Mouse (Mus musculus) mouse trophoblast stem cell (cell line): Measurements from ENCODE around the gene Rasgrf1.

Experiments
- in situ Hi-C, 2 experiments: fragments of 300-500 bp; cut with MseI, MboI; formaldehyde crosslinking; loops; 2 replicates in 1 of 2; 3 replicates in 1 of 2; pipeline ENCODE4 v1.15.1; 2025

Rasgrf1 gene

DNA sequence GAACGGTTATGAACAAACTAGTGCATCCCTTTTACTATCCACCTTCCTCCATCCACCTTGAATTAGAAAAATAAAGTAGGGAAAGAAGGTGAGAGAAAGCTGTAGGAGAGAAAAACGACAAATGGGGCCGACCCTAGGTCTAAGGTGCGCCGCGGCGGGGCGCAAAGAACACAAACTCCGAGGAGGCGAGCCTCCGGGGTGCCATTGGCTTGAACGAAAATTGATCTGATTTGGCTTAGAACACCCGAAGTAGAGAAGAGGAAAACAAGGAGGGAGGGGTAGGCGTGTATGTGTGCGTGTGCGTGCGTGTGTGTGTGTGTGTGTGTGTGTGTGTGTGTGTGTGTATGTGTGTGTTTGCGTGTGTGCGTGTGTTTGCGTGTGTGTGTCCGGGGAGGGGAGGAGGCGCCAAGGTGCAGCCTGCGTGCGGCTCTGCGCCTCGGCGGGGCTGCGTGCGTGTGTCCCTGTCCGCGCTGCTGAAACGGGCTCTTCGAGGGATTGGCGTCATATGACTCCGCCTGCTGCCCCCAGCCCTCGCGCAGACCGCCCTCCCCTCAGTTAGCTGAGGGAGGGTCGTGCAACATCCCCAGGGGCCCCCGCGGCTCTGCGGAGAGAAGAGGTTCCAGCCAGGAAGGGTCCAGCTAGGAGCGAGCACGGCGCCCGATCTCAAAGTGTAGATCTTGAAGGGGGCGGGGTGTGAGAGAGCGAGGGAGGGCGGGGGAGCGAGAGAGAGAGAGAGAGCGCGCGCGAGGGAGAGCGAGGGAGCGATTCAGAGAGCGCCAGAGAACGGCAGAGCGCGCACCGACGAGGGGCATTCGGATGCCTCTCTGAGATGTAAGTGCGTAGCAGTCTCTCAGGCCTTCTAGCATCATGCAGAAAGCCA is at the start of gene Rasgrf1:
Gene Rasgrf1 (plus strand): TSS at position 778 of the 880 bp plus-strand sequence.
- in situ Hi-C loops, result no loop called here

DNA sequence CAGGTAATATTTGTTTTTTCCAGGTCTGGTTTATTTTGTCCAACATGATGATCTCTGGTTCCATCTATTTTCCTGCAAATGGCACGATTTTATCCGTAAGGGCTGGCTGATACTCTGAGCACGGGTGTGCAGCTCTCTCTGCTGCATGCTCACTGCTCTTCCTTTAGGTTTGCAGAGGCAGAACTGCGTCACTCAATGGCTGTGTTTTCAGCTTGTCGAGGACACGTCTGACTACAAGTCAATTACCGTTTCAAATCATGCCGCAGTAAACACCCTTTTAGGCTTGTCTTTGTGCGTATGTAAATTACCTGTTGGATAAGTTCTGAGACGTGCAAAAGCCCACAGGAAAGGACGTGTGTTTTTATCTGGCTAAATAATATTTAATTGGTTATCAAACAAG is 49.6 kb upstream of the Rasgrf1 start:
- in situ Hi-C loops, result no loop called here

DNA sequence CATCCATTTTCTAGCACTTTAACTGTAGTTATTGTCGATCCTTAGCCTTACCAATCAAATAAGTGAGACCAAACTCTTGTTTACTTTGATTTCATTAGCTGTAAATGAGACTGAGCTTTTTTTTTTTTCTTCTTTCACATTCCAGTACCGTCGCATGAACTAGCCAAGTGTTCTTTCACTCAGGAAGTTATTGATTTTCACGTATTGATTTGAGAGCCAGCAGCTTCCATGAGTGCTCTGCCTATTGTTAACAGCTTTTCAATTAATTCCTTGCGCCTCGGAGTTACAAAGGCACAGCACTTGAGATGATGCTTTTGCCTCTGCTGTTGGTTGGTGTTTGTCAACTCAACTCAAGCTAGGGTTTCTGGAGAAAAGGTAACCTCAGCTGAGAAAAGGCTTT is 49.1 kb upstream of the Rasgrf1 start:
- in situ Hi-C loops, result no loop called here

DNA sequence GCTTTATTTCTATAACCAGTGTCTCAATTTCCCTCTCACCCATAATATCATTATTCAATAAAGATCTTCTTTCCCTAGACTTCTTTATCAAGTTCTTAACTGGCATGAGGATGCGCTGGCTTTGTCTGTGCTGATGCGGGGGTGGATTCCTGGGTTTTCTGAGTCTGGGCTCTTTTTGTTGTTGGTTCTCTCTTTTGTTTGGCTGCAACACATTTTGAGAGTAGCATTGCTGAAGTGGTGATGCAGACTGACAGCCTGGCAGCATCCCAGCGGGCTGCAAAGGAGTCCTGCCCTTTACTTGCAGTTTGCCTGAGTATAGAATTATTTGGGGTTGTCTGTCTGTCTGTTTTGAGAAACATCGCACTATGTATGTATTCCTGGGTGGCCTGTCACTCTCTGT is 42.6 kb upstream of the Rasgrf1 start:
- in situ Hi-C loops, result no loop called here

DNA sequence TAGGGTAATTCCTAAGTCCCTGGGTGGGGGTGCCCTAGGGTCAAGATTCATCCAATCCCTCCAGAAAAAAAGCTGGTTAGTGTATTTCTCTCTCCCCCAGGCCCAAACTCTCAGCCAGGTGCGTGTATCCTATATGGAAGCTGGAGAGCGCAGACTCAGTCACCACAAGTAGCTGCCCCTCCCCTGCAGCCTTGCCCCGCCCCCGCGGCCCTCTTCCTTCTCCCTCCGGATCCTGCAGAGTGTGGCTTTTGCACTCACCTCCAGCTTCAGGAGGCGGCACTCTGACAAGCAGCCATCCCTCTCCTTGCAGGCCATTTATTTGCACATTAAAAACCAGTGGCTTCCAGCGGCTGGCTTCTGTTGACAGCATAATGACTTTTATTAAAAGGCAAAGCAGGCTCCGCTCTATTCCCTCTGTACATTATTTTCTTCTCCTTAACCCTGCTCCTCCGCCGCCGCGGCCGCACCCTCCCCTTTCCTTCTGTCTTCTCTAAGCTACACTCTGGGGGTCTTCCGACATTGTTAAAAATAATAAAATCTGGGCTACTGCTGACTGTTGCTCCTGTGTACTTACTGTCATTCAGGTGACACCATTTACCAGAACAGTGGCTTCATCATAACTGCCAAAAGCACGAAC is 41.5 kb upstream of the Rasgrf1 start:
- in situ Hi-C loops, result no loop called here

DNA sequence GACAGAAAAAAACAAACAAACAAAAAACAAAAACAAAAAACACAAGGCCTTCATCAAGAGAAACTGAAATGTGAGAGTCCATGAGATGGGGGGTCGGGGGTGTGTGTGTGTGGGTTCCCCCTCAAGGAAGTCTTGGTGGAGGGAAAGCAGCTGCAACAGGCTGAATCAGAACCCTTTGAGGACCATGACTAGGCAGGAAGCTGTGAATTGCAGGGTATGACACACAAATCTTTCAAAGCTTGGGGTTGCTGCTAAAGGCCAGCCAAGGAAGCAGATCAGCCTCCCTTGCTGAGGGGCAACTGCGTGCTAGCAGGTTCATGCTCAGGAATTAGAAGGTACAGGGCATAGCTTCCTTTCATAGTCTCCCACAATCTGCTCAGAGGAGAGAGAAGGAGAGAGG is 40.1 kb upstream of the Rasgrf1 start:
- in situ Hi-C loops, result no loop called here

DNA sequence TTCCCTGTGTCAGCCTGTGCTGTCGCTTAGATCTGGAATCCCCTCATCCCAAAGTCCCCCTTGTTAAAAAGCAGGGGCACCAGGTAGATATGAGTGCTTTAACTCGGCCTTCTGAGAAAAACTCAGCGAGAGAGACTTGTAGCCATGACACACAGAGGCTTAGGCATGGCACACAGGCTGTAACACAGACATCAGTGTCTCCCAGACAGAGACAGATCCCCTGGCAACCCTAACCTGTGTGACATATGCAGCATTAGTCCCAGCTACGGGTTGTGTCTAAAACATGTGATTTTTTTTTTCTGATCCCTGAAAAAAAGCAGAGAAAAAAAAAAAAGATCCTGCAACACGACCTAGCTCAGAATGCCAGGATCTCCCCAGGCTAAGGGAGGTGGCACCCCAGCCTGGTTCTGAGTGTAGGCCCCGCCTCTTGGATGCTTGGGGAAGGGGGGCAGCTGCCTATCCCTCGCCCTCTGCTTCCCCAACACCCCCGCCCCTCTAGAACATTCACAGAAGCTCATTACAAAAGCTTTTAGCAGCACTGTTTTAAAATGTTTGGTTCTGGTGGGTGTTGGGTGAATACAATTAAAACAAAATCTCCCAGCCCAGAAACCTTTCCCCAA is 39.1 kb upstream of the Rasgrf1 start:
- in situ Hi-C loops, result no loop called here

DNA sequence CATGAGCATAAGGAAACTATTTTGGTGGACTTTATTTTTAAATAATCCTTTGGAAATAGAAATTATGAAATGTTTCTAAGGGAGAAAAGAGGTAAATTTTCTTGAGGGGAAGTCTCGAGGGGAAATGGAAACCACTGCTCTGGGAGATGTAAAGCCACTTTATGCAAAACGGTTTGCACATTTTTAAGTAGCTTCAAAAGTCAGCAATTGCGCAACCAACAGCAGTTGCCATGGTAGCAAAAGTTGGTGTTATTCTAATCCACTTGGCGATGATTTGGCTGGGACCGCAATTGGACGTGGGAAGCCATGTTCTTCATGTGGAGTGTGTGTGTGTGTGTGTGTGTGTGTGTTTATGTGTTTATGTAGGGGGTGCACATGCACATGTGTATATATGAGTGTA is 37.6 kb upstream of the Rasgrf1 start:
- in situ Hi-C loops, result no loop called here

DNA sequence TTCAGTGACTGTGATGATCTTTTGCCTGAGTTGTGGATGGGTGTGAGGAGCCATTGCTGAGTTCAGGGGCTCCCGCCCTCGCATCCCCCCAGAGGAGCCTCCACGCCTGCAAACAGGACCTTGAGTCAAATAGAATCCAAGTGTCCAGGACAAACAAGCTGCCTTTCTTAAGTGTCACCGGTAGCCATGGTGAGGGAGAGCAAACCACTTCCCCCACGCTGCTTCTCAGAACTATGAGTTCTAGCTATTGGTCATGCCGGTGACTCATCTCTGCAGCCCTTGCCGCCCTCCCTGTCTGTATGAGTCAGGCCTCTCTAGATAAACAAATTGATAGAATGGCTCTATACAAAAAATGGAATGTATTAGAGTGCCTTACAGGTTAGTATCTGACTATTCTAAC is 35.3 kb upstream of the Rasgrf1 start:
- in situ Hi-C loops, result no loop called here

DNA sequence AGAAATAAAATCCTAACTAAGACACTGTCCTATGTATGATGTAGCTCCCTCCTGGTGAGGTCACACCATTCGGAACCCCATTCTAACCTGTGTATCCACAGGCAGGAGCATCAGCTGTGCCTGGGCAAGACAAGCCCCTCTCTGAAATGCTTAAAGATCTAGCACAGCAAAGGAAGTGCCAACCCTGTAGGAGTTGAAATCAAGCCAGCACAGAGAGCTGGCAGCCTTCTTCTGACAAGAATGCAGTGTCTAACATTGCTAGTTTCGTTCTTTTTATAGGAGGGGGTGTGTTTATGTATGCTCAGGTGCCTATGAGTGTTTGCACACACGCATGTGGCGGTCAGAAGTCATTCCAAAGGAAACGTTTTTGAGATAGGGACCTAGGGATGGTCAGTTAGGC is 34.2 kb upstream of the Rasgrf1 start:
- in situ Hi-C loops, result no loop called here

DNA sequence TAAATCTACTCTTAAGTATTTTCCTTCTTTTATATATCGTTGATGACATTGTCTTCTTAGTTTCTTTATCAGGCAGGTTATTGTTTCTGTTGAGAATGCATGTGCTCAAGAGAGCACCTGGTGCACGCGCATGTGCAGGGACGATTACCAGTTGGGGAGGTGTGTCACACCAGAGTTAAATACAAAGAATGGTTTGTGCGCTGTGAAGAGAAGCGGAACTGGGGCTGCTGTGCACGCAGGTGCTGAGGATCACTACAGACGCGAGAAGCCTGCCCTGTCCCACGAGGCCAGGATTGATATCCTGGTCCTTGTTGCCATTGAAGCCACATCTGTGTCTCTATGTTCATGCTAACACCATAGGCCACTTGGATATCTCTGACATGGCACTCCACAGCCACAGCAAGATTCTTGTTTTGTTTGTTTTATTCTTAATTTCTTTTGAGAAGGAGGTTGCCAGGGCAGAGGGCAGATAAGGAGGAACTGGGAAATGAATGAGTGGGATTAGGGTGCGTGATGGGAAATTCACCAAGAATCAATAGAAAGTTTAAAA is 31.2 kb upstream of the Rasgrf1 start:
- in situ Hi-C loops, result no loop called here

DNA sequence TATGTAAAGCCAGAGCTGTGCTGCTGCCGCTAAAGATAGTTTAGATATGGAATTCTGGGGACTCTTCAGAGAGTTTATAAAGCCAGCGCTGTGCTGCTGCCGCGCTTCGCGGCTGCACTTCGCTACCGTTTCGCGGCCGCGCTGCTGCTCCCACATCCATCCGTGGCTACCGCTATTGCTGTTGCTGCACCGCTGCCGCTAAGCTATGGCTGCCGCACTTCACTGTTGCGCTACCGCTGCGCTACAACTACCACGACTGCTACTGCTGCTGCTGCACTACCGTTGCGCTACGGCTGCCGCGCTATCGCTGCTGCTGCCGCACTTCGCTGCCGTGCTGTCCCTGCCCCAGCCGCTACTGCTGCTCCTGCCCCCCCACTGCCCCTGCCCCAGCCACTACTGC is 30.1 kb upstream of the Rasgrf1 start:
- in situ Hi-C loops, result no loop called here

DNA sequence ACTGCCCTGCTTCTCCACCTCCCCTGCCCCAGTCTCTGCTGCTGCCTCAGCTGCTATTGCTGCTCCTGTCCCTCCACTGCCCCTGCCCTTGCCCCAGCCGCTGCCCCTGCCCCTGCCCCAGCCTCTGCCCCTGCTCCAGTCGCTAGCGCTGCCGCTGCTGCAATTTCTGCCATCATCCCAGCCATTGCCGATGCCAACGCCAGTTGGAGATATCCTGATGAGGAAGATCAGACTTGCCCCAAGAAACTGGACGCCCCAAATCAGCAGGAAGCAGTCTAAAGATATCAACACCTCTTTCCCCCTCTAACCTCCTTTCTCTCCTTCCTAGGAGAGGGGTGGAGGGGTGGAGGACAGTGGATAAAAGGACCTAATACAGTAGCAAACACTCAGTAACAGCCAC is 28.2 kb upstream of the Rasgrf1 start:
- in situ Hi-C loops, result no loop called here

DNA sequence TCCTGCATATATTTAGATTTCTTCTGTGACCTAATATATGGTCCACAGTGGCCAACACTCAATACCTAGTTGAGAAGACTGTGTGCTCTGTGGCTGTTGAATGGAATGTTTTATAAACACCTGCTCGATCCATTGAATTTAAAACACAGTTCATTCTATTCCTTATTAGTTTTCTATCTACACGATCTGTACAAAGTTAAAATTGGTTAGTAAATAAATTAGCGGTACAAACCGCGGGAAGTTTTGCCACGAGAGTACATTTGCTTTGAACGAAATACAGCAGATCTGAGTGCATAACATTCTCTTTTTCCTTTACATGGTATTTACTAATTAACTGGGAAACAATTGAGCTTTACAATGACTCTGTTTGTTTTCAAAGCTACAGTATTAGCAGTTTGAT is 27.1 kb upstream of the Rasgrf1 start:
- in situ Hi-C loops, result no loop called here

DNA sequence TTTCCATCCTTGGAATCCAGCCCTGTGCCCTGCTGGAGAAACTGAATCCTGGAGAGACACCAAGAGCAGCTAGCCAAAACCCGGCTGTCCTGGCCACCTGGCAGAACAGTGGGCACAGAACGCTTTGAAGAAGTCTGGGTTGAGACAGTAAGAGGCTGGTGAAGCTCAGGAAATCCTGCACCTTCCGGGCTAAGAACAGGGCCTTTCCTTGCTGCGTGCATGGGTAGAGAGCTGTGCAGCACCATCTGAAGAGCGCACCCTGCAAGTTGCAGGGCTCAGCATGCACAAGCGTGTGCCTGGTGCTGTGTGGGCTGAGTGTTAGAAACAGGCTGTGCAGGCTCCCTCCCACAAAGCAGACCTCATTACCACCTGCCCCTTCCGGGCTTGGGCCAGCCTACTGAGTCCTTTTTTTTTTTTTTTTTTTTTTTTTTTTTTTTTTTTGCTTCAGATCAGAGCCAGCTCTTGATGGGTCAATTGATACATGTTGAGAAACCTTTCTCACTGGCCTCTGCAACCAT is 23.9 kb upstream of the Rasgrf1 start:
- in situ Hi-C loops, result no loop called here

DNA sequence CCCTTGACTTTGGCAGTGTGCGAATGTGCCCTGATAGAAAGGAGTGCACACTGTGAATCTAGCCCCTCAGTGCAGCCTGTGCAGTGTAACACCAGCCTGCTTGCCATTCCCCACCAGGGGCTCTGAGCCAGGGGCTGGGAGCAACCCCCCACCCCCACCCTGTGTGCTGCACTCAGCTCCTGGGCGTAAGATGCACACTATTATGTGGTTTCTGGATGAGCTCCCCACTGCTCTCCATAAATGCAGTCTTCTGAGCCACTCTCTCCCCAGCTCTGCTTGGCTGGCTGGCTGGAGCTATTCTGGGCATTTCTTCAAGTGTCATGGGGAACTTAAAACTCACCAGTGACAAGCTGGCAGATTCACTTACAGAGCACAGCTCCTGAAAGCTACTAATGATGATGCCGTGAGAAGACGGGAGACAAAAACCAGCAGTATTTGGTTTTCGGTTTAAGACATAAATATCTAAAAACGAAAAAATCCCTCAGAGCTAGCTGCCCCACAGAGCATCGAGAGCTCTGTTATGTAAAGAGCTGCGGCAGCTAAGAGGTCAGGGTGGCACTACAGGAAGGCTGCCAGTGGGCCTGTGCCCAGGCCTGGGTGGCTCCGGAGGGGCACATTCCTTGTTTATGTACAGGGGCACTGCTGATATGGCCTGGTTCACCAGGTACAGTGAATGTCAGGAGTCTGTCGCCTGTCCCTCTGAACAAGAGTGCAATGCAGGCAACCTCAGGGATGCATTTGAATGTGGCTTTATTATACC is 18.0 kb upstream of the Rasgrf1 start:
- in situ Hi-C loops, result no loop called here

DNA sequence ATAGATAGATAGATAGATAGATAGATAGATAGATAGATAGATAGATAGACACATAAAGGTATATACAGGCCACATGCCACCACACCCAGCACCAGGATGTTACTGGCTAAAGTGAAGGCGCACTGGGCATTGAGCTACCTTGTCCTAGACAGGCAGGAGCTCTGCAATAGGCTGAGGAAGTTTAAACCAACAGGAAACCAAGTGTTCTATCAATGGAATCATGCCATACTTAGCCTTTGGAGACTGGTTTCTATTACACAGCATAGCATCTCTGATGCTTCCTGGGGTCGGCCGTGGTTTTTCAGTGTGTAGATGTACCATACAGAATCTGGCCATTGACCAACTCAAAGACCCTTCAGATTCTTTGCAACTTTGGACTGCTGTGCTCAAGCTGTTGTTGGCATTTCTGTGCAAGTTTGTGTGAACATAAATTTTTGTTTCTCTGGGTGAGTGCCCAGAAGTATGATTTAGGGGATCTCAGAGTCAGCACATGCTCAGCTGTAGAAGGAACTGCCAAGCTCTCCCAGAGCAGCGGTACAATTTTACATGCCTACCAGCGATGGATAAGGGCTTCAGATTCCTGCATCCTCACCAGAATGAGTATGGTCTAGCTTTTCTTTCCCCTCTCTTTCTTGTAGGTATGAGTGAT is 17.0 kb upstream of the Rasgrf1 start:
- in situ Hi-C loops, result no loop called here

DNA sequence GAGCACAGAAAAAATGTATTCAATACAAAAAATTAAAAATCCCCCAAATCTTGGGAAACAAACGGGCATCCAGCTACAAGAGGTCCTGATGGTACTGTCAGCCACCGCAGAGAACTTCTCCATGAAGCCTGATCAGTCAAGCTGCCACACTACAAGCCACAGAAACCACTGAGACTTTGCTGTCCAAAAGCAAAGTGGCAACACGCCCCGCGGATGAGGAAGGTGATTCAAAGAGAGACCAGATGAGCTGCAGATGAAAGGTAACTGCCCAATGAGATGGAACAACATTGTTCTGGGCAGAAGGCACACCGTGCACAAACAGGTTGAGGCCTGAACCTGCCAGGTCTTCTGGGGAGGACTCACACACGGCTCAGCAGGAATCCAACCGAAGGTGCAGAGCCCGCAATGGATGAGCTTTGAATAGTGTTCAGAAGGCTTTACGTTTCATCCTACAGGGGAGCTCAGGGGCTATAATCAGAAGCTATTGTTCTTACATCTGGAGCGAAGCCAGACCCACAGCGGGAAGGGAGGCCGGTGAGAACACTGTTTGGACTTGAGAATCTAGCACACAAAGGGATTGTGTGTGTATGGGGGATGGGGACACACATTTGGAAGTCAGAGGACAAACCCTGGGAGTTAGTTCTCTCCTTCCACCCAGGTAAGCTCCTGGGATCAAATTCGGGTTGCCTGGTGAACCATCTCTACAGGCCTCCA is 9.4 kb upstream of the Rasgrf1 start:
- in situ Hi-C loops, result no loop called here

DNA sequence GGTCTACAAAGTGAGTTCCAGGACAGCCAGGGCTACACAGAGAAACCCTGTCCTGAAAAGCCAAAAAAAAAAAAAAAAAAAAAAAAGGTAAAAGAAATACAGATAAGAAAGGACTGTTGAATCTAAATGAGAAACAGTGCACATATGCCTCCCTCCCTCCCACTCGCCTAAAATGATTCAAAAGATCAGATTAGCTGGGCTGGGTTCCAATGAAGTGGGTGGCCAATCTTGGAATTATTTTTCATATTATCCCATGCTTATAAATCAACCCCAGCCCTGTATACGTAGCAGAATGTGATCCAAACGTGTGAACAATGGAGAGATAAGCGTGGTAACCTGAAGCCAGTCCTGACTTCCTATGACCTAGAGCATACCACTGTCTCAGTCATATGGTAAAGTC is 8.5 kb upstream of the Rasgrf1 start:
- in situ Hi-C loops, result no loop called here

DNA sequence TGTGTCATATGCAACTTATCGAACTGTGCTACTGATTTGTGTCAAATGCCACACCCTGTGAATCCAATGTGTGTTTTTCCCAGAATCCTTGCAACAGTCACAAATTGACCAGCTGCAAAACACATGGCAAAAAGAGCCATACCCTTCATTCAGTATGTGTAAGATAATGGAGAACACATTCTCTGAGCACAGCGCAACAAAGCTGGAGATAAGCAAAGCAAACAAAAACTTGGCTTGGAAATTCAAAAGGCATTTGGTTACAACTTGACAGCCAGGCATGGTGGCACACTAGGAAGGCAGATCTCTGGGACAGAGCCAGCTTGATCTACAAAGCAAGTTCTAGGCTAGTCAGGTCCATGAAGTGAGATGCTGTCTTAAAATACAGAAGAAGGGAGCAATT is 6.9 kb upstream of the Rasgrf1 start:
- in situ Hi-C loops, result no loop called here
